Mouse (Mus musculus) T-cell, adult 66 days (primary cell): ENCODE measurements around the gene Tgfbr2. TPM values are rescaled to one million over a fixed set of nuclear protein-coding genes. Genes with fewer than 3 reads are reported as not detected.

ENCODE experiments used
- total RNA-seq, 2 experiments: library from RNA; stranded (reverse); gene quantifications; 3 replicates in 1 of 2; 4 replicates in 1 of 2; pipeline ENCODE4 v1.2.4; 2023

Tgfbr2 gene
- 100 to 1,000 TPM; 190 to 193 TPM for total RNA-seq

DNA sequence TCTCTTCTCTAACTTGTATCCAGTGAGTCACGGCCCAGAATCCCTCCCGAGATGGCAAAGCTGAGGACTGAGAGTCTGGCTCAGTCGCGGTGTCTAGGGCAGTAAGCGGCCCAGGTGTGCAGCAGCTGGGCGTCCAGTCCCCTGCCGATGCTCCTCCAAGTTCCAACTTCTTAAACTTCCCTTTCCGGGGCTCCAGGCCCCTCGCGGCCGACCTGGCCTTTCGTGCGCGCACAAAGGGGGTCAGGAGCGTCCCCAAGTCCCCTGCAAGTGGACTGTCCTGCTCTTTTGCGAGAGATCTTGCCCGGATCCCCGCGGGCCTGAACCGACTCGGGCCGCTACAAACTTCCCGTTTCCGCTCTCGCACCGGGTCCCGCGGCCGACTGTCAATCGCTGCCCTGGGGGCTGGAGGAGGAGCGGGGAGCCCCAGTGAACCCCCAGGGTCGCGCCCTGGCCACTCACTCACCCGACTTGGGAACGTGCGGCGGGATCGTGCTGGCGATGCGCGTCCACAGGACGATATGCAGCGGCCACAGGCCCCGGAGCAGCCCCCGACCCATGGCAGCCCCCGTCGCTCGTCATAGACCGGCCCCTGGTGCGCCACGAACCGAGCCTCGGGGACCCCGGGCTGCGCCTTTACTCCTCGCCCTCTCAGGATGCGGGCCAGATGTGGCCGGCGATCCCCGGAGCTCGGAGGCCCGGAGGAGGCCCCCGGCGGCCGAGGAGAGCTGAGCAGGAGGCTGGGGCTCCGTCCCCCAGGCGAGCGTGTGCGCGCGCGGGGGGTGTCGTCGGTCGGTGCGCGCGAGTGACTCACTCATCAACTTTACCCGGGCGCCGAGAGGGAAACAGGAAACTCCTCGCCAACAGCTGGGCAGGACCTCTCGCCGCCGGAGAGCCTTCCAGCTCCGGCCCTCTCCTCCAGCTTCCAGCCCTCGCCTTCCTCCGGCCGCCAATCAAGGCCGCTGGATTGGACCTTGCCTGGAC, at the start of gene Tgfbr2:
Gene Tgfbr2, minus strand, starts transcription at position 880 of the 981 bp plus-strand sequence.

